Mouse (Mus musculus): ENCODE results near the gene Atg101. TPM values are rescaled to one million over a fixed set of nuclear protein-coding genes. Genes with fewer than 3 reads are reported as not detected.

Gene Atg101
- polyA plus RNA-seq, 1 experiment from 2014 or later: 49.3 TPM

DNA sequence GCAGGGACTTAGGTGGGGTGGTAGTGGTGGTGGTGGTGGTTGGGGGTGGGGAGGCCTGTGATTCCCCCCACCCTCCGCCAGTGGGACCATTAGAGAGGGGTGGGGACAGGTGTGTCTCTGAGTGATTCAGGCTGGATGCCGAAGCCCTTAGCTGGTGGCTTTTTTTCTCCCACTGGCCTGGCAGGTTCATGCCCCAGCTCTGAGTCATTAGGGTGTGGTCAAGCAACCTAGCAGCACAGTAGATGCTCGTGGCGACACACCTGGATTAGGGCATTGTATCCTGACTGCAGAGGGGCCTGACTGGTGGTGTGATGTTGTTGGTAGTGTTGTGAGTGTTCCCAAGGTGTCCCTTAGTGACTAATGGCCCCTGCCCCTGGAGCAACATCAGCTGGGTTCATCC, 47.0 kb downstream of the Atg101 start:
- H3K9ac ChIP-seq (ENCODE audit: low read length): no peak overlapping the region
- TF ChIP-seq CTCF (IDR thresholded peaks at IDR 0.05; ENCODE audit: low read depth): no peak
- peak; percentile 93 for TF ChIP-seq EP300 (optimal IDR thresholded peaks at IDR 0.05)
- DNase-seq (ENCODE audit: low spot score): peak; percentile 83
- no peak overlapping the region for H3K4me3 ChIP-seq (ENCODE audit: low read depth, low read length)
- peaks cover 3% of the 10 kb centered on the region; the same call in 1 of the 2 replicates for H3K4me1 ChIP-seq (replicated peaks; ENCODE audit: control insufficient read depth, insufficient read depth)
- H3K27me3 ChIP-seq (ENCODE audit: control insufficient read depth, insufficient read depth, low read length): no peaks in the 10 kb centered on the region
- 41% methylated on average over 4 of the region's 4 CpGs for WGBS
- peak overlapping the region; percentile 86 for H3K27ac ChIP-seq (replicated peaks)
- H3K36me3 ChIP-seq (ENCODE audit: control insufficient read depth, insufficient read depth, low read length): no peaks in the 10 kb centered on the region
- ATAC-seq (ENCODE audit: low FRiP score, low TSS enrichment): peak; percentile 76
- no peak overlapping the region for H3K4me2 ChIP-seq (replicated peaks; ENCODE audit: low read depth)
- H3K9me3 ChIP-seq (ENCODE audit: control insufficient read depth, low read length): no peaks in the 10 kb centered on the region

DNA sequence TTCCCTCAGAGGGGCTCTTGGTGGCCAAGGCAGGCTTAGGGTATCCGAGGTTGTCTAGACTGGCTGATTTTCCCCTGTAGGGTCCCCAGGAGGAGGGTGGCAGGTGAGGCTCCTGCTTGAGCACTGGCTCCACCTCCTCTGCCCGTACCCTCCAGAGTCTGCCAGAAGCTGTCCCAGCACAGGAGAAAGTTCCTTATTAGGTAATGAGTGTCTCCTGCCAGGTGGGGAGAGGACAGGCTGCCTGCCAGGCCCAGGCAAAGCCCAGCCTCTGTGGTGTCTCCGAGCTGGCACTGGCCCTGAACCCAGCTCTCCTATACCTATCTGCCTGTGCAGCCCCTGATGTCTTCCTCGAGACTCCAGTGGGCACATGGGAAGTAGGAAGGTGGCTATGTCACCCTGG, 48.3 kb downstream of the Atg101 start:
- ATAC-seq (ENCODE audit: low FRiP score, low TSS enrichment) (no peak), DNase-seq (ENCODE audit: low spot score) (no peak)
- H3K27ac ChIP-seq (replicated peaks): peak overlapping the region; percentile 86
- TF ChIP-seq CTCF (IDR thresholded peaks at IDR 0.05; ENCODE audit: low read depth) (no peak), EP300 (optimal IDR thresholded peaks at IDR 0.05) (no peak)
- 40% methylated on average over 4 of the region's 4 CpGs for WGBS
- H3K9ac ChIP-seq (ENCODE audit: low read length): no peak overlapping the region
- H3K36me3 ChIP-seq (ENCODE audit: control insufficient read depth, insufficient read depth, low read length): no peaks in the 10 kb centered on the region
- H3K4me3 ChIP-seq (ENCODE audit: low read depth, low read length): no peak overlapping the region
- H3K27me3 ChIP-seq (ENCODE audit: control insufficient read depth, insufficient read depth, low read length): no peaks in the 10 kb centered on the region
- no peaks in the 10 kb centered on the region for H3K9me3 ChIP-seq (ENCODE audit: control insufficient read depth, low read length)
- H3K4me1 ChIP-seq (replicated peaks; ENCODE audit: control insufficient read depth, insufficient read depth): peaks cover 3% of the 10 kb centered on the region; the same call in 1 of the 2 replicates
- no peak overlapping the region for H3K4me2 ChIP-seq (replicated peaks; ENCODE audit: low read depth)

DNA sequence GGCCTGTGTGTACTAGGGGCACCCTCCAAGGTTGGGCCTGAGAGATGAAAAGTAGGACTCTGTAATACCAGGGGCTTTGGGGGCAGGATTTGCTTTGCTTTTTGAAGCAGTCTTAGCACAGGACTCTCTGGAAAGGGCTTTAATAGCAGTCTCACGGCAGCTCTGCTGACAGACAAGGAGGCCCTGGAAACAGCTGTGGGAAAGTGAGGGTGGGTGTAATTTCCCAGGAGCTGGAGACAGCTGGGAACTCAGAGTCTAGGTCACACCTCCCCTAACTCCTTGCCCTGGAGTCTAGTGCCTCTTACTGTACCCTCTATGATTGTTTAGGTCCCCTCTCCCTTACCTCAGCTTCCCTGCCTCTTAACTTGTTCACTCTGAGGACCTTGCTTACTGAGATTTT, 49.1 kb downstream of the Atg101 start:
- no peaks in the 10 kb centered on the region for H3K27me3 ChIP-seq (ENCODE audit: control insufficient read depth, insufficient read depth, low read length)
- H3K9ac ChIP-seq (ENCODE audit: low read length): no peak overlapping the region
- H3K4me3 ChIP-seq (ENCODE audit: low read depth, low read length): no peak overlapping the region
- no peaks in the 10 kb centered on the region for H3K36me3 ChIP-seq (ENCODE audit: control insufficient read depth, insufficient read depth, low read length)
- TF ChIP-seq CTCF (IDR thresholded peaks at IDR 0.05; ENCODE audit: low read depth) (no peak), EP300 (optimal IDR thresholded peaks at IDR 0.05) (no peak)
- no peak overlapping the region for H3K4me2 ChIP-seq (replicated peaks; ENCODE audit: low read depth)
- H3K4me1 ChIP-seq (replicated peaks; ENCODE audit: control insufficient read depth, insufficient read depth): no peaks in the 10 kb centered on the region
- 5% methylated on average over 1 of the region's 1 CpGs for WGBS
- DNase-seq (ENCODE audit: low spot score): no peak
- ATAC-seq (ENCODE audit: low FRiP score, low TSS enrichment): no peak
- H3K9me3 ChIP-seq (ENCODE audit: control insufficient read depth, low read length): no peaks in the 10 kb centered on the region
- peak overlapping the region; percentile 86 for H3K27ac ChIP-seq (replicated peaks)

DNA sequence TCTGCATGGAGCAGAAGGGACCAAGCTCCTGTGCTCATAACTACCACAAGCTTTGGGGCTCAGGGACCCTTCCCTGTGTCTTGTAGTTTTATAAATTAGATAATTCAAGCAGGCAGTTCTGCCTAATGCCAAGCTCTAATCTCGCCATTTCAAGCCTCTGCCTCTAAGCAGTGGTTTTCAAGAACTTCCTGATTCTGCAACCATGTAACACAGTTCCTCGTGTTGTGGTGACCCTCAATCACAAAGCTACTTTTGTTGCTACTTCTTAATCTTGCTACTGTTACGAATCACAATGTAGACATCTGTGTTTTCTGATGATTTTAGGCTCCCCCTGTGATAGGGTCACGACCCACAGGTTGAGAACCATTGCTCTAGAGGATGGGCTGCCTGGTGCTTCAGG, 49.6 kb downstream of the Atg101 start:
- ATAC-seq (ENCODE audit: low FRiP score, low TSS enrichment): no peak
- H3K9ac ChIP-seq (ENCODE audit: low read length): no peak overlapping the region
- WGBS: 62% methylated on average over 4 of the region's 4 CpGs

DNA sequence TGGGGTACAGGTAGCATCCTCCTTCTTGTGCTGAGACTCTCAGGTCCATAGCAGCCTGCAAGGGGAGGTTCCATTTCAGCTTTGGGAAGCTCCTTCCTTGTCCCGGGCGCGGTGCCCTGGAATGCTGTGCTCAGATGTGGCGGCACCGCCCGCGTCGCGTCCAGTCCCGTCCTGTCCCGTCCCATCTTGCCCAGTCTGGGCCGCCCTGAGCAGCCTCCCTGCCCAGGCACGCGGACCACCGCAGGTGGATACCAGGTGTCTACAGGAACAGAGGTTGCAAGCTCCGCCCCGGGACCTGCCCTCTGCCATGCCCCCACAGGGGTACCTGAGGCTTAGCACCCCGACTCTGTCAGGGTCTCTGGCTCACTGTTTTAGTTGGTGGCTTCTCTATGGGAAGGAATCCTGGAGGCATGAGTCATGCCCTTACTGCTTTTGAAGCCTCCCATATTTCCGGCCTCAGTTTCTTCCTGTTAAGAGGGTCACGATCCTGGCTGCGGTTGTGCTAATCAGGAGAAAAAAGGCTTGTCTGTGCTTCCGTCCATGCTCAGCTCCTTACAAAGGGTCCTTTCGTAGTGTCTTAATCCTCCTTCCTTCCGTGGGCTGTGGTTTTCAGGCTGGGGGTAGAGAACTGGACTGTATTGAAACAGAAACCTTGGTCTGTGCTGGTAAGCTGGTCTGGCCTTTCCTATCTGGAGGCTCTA, 52.6 kb downstream of the Atg101 start:
- Histone ChIP-seq H3K27ac (replicated peaks) (peak overlapping the region; percentile 86), H3K36me3 (ENCODE audit: control insufficient read depth, insufficient read depth, low read length) (no peaks in the 10 kb centered on the region), H3K4me1 (replicated peaks; ENCODE audit: control insufficient read depth, insufficient read depth) (no peaks in the 10 kb centered on the region), H3K9ac (ENCODE audit: low read length) (0 out of 2 replicates have a peak overlapping the region, but pooled peaks have one; percentile 27), H3K4me2 (replicated peaks; ENCODE audit: low read depth) (no peak overlapping the region), H3K27me3 (ENCODE audit: control insufficient read depth, insufficient read depth, low read length) (no peaks in the 10 kb centered on the region), H3K4me3 (ENCODE audit: low read depth, low read length) (no peak overlapping the region), H3K9me3 (ENCODE audit: control insufficient read depth, low read length) (no peaks in the 10 kb centered on the region)
- TF ChIP-seq EP300 (optimal IDR thresholded peaks at IDR 0.05) (peak; percentile 81), CTCF (IDR thresholded peaks at IDR 0.05; ENCODE audit: low read depth) (no peak)
- DNase-seq (ENCODE audit: low spot score): peak; percentile 49
- peak; percentile 39 for ATAC-seq (ENCODE audit: low FRiP score, low TSS enrichment)
- 32% methylated on average over 24 of the region's 24 CpGs for WGBS

More for the DNA sequence above, 49.6 kb downstream of the Atg101 start:
- no peaks in the 10 kb centered on the region for H3K27me3 ChIP-seq (ENCODE audit: control insufficient read depth, insufficient read depth, low read length)
- H3K27ac ChIP-seq (replicated peaks): peak overlapping the region; percentile 46
- H3K4me1 ChIP-seq (replicated peaks; ENCODE audit: control insufficient read depth, insufficient read depth): no peaks in the 10 kb centered on the region
- H3K9me3 ChIP-seq (ENCODE audit: control insufficient read depth, low read length): no peaks in the 10 kb centered on the region
- no peak overlapping the region for H3K4me2 ChIP-seq (replicated peaks; ENCODE audit: low read depth)
- no peak for TF ChIP-seq EP300 (optimal IDR thresholded peaks at IDR 0.05)
- TF ChIP-seq CTCF (IDR thresholded peaks at IDR 0.05; ENCODE audit: low read depth): no peak
- no peaks in the 10 kb centered on the region for H3K36me3 ChIP-seq (ENCODE audit: control insufficient read depth, insufficient read depth, low read length)
- DNase-seq (ENCODE audit: low spot score): no peak
- no peak overlapping the region for H3K4me3 ChIP-seq (ENCODE audit: low read depth, low read length)

DNA sequence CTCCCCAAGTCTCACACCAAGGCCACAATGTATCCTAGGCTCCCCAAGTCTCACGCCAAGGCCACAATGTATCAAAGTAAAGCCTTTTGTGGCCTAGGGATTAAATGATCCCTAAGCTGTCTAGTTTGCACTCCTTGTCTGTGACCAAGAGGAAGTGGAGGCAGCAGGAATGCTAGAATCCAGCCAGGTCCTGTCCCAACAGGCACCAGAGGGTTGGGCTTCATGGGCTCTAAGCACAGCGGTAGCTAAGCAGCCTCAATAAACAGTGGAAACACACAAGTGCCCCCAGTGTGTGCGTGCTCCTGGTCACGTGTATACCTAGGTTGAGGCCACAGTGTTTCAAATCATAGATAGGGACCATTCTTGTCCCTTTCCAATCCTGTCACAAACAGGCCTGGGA, 54.3 kb downstream of the Atg101 start:
- DNase-seq (ENCODE audit: low spot score): no peak
- peak overlapping the region; percentile 18; the same call in 1 of the 2 replicates for H3K9ac ChIP-seq (ENCODE audit: low read length)
- no peak for TF ChIP-seq CTCF (IDR thresholded peaks at IDR 0.05; ENCODE audit: low read depth)
- TF ChIP-seq EP300 (optimal IDR thresholded peaks at IDR 0.05): no peak
- H3K9me3 ChIP-seq (ENCODE audit: control insufficient read depth, low read length): no peaks in the 10 kb centered on the region
- H3K4me1 ChIP-seq (replicated peaks; ENCODE audit: control insufficient read depth, insufficient read depth): no peaks in the 10 kb centered on the region
- H3K27me3 ChIP-seq (ENCODE audit: control insufficient read depth, insufficient read depth, low read length): no peaks in the 10 kb centered on the region
- no peak overlapping the region for H3K4me3 ChIP-seq (ENCODE audit: low read depth, low read length)
- no peaks in the 10 kb centered on the region for H3K36me3 ChIP-seq (ENCODE audit: control insufficient read depth, insufficient read depth, low read length)
- H3K4me2 ChIP-seq (replicated peaks; ENCODE audit: low read depth): no peak overlapping the region
- WGBS: 46% methylated on average over 4 of the region's 4 CpGs
- peak overlapping the region; percentile 86 for H3K27ac ChIP-seq (replicated peaks)
- ATAC-seq (ENCODE audit: low FRiP score, low TSS enrichment): peak; percentile 31; the same call in 1 of the 2 replicates
